Comparison of ENCODE assay signal across 9 mouse cellular contexts in the genomic region with DNA sequence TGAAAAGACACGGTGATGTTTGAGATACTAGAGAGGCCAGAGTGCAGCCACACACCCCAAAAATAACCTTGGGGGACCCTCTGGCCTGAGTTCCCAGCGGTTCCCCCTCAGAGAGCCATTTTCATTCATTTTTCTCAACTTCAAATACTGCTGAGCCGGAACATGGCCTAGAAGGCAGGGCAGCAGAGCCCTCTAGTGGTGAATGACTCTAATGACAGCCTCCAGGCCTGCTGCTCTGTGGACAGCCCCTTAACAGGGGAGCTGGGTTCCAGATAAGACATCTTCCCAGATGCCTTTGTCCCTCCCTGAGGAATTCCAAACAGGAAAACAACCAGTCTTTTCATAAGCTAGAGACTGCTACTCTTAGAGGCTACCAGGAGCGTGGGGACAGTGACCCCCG. TPM values are rescaled to one million over a fixed set of nuclear protein-coding genes. Genes with fewer than 3 reads are reported as not detected.
DNase-seq lines count a peak whose midpoint lies in the region; ATAC-seq lines count a peak whose summit lies in the region.
"Had no signal": no experiment of that assay in that cellular context is flagged by ENCODE, and none has a peak within 500 bp of the region (broad histone marks: within the 10 kb centered on the region; RNA-seq: fewer than 3 reads in every experiment).

No protein-coding gene starts in this region.

- no peak overlapping the region for H3K4me3 ChIP-seq in forebrain, embryonic 14.5 days (ENCODE audit: low read depth, low read length)
- H3K4me3 ChIP-seq: neural tube, embryonic 12.5 days had no signal

- peaks cover 8% of the 10 kb centered on the region for H3K4me1 ChIP-seq in forebrain, embryonic 14.5 days (ENCODE audit: control insufficient read depth, insufficient read depth, low read length)

- no peaks in the 10 kb centered on the region for H3K9me3 ChIP-seq in forebrain, embryonic 14.5 days (replicated peaks; ENCODE audit: control insufficient read depth, low read length)
- H3K9me3 ChIP-seq: neural tube, embryonic 12.5 days had no signal

- H3K9ac ChIP-seq in forebrain, embryonic 14.5 days (ENCODE audit: low read length), result no peak overlapping the region
- H3K9ac ChIP-seq: neural tube, embryonic 12.5 days had no signal

- H3K27ac ChIP-seq in forebrain, embryonic 14.5 days (ENCODE audit: low read depth, low read length), result no peak overlapping the region
- H3K27ac ChIP-seq: neural tube, embryonic 12.5 days had no signal

- H3K4me2 ChIP-seq in forebrain, embryonic 14.5 days (ENCODE audit: low read length), result no peak overlapping the region
- H3K4me2 ChIP-seq: neural tube, embryonic 12.5 days had no signal

- H3K36me3 ChIP-seq in forebrain, embryonic 14.5 days (ENCODE audit: control insufficient read depth, insufficient read depth, low read length), result 0 out of 2 replicates have a peak, but pooled peaks cover 4% of the 10 kb centered on the region
- H3K36me3 ChIP-seq: neural tube, embryonic 12.5 days had no signal

- peak; percentile 14 for DNase-seq in urinary bladder, postnatal 25 days (ENCODE audit: low spot score)
- no peak for DNase-seq in urinary bladder, adult 18-20 months (ENCODE audit: low spot score in 2 of 2)
- DNase-seq in c-Kit-positive CD71-positive TER-119-positive erythroid progenitor cells, embryonic 14.5 days (ENCODE audit: low spot score), result peak; percentile 59
- peak; percentile 90 for DNase-seq in forebrain, embryonic 14.5 days (ENCODE audit: low spot score)
- DNase-seq in kidney, adult 9 months, result peak; percentile 48
- peak; percentile 59 for DNase-seq in lung, postnatal 10 days
- peak; percentile 54 to 56 for DNase-seq in right cerebral cortex, adult 2 months (ENCODE audit: low spot score in 2 of 2)
- DNase-seq in ovary, adult 18-20 months (ENCODE audit: low spot score), result no peak

- WGBS in forebrain, embryonic 14.5 days, result 25% methylated on average over 5 of the region's 5 CpGs

- peak; percentile 73 for ATAC-seq in forebrain, embryonic 14.5 days

- H3K27me3 ChIP-seq in forebrain, embryonic 14.5 days (replicated peaks; ENCODE audit: control insufficient read depth, insufficient read depth, low read length), result peaks cover 23% of the 10 kb centered on the region; the same call in 1 of the 2 replicates

RNA-seq across cellular contexts. Expression of a gene that starts 23.1 kb away (rescaled TPM):
- polyA plus RNA-seq in forebrain, embryonic 14.5 days (2014; fragmentation: Nextera tagmentation; extraction: Ambion mirVana), result 7.8 and 8.5 TPM in 2 replicates

RNA-seq across cellular contexts. Expression of a gene that starts 54.3 kb away (rescaled TPM):
- not detected in 2 replicates for polyA plus RNA-seq in forebrain, embryonic 14.5 days (2014; fragmentation: Nextera tagmentation; extraction: Ambion mirVana)

Comparison
In these comparisons a context has a peak if more than half of its experiments do, and no peak if none do; other contexts are left out.
1. DNase-seq: peak in urinary bladder, postnatal 25 days (single experiment), c-Kit-positive CD71-positive TER-119-positive erythroid progenitor cells, embryonic 14.5 days (single experiment), forebrain, embryonic 14.5 days (single experiment), kidney, adult 9 months (single experiment), lung, postnatal 10 days (single experiment) and right cerebral cortex, adult 2 months (2 of 2); none in urinary bladder, adult 18-20 months (0 of 2) and ovary, adult 18-20 months (single experiment).